Mouse (Mus musculus) heart, embryonic 10.5 days (tissue): ENCODE measurements at regions not wholly inside any gene's neighbourhood (a gene's known extent, or its start where the extent isn't known, plus 50 kb on each side); places are given as distances from the start of the nearest gene placed in this dataset.

ENCODE experiments used
- DNase-seq: peaks from one replicate; pipeline ENCODE4 v3.0.0-alpha.2; 2017; ENCODE audit warnings: low spot score
- H3K27ac ChIP-seq: fragments of 300-500 bp; sonication (generic); 2 replicates; pipeline ENCODE4 v1.5.1; 2016; ENCODE audit warnings: mild to moderate bottlenecking
- H3K27me3 ChIP-seq: fragments of 300-500 bp; sonication (generic); 2 replicates; pipeline ENCODE4 v1.6.1; 2016; ENCODE audit warnings: mild to moderate bottlenecking; ENCODE audit not compliant: poor library complexity, insufficient read depth, severe bottlenecking
- H3K36me3 ChIP-seq: fragments of 300-500 bp; sonication (generic); 2 replicates; pipeline ENCODE4 v1.6.1; 2016; ENCODE audit warnings: mild to moderate bottlenecking, moderate library complexity
- H3K4me1 ChIP-seq: fragments of 300-500 bp; sonication (generic); 2 replicates; pipeline ENCODE4 v1.6.1; 2016; ENCODE audit warnings: mild to moderate bottlenecking
- H3K4me3 ChIP-seq: fragments of 300-500 bp; sonication (generic); 2 replicates; pipeline ENCODE4 v1.5.1; 2016; ENCODE audit warnings: mild to moderate bottlenecking, moderate library complexity
- H3K9me3 ChIP-seq: fragments of 300-500 bp; sonication (generic); 2 replicates; pipeline ENCODE4 v1.6.1; 2016; ENCODE audit warnings: mild to moderate bottlenecking, moderate library complexity
- WGBS: fragments of 180-500 bp; shearing (Covaris S2); methylation state at CpG from one replicate; pipeline ENCODE4 v1.1.7; 2016; 5-methylcytosine and 5-hydroxymethylcytosine counted together

- 66% methylated on average over 2 of the region's 2 CpGs for WGBS
- DNase-seq: no peak
These were observed 54.3 kb upstream of the 1700066M21Rik start for GRCm38 (mm10) chr1:57323118-57323517.

GRCm38 (mm10) chr1:57325585-57326165, 51.7 kb upstream of the 1700066M21Rik start:
- Histone ChIP-seq H3K36me3 (no peaks in the 10 kb centered on the region), H3K9me3 (no peaks in the 10 kb centered on the region), H3K27ac (no peak overlapping the region), H3K4me3 (no peak overlapping the region), H3K27me3 (no peaks in the 10 kb centered on the region), H3K4me1 (no peaks in the 10 kb centered on the region)
- WGBS: 77% methylated on average over 6 of the region's 6 CpGs
- no peak for DNase-seq

More at GRCm38 (mm10) chr1:57323118-57323517, 54.3 kb upstream of the 1700066M21Rik start:
- H3K27ac ChIP-seq: no peak overlapping the region
- H3K27me3 ChIP-seq: no peaks in the 10 kb centered on the region
- H3K36me3 ChIP-seq: no peaks in the 10 kb centered on the region
- no peak overlapping the region for H3K4me3 ChIP-seq
- peaks cover 2% of the 10 kb centered on the region for H3K9me3 ChIP-seq
- H3K4me1 ChIP-seq: no peaks in the 10 kb centered on the region
